Mouse (Mus musculus) CD4-positive helper T cell, adult 2 months (primary cell): ENCODE measurements around the gene Ppcs.

Experiments used
- DNase-seq: peaks from one replicate; pipeline ENCODE4 v3.0.0-alpha.2; 2012; ENCODE audit warnings: low read depth, missing footprints, low spot score

Gene Ppcs

GRCm38 (mm10) chr4:119422294-119422964 lies at the start of gene Ppcs, which contains the start of gene Zmynd12:
Gene Ppcs, minus strand, starts transcription at chr4:119422420.
Gene Zmynd12, plus strand, starts transcription at chr4:119422814.
- peak; percentile 93 for DNase-seq

- DNase-seq = no peak
These were observed 45.6 kb upstream of the Ppcs start for GRCm38 (mm10) chr4:119467720-119468380.

DNA sequence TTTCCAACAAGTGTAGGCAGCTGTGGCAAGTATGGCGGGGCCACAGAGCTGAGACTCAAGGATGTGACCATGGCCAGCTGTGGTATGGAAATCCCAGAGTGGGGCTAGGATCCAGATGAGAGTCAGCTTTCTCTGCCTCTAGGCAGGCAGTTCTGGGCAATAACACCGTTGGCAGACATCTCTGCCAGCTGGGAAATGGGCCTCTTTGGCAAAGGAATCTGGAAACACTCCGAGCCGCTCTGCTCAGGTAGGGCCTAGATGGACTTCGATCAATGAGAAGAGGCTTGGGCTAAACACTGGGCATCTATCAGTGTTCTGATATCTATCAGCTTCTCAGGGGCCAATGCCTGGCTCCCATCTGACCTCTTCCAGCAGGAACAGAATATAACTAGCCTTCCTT lies 43.6 kb upstream of the Ppcs start:
- no peak for DNase-seq

GRCm38 (mm10) chr4:119463756-119464419 lies 41.7 kb upstream of the Ppcs start:
- DNase-seq = peak; percentile 74

DNA sequence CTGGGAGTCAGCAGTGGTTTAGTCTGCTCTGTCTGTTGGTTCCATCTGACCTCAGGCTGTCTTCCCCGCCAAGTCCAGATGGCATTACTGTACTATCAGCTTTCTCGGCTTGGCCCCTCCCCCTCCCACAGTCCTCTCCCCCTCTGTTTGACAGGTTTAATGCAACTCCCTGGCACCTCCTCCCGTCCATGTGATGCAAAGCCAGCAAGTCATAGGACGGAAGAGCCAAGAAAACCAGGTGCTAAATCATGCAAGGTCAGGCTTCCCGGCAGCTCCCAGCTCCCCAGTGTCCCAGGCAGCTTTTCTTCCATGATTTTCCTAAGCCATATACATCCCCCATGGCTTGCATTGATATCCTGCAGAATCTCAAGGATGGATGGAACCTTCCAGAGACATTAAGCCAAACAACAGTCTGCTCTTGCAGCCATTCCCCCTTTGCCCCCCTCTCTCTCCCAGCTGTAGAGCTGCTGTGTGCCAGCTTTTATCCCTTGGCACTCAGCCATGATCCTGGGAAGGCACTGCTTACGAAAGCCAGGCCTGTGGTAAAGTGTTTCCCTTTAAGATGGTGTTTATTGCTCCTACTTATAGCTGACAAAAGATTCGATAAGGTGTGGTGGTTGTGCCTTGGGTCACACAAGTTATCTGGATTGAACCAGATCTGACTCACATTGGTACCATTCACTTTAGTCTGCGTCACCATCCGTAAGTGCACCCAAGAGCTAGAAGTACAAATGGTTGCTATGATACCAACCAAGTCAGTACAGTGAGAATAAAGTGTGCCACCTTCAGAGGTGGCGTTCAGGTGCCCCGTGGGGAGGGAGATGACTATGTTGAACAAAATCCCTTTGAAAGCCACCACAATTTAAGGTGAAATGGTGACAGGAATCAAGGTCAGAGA lies 40.9 kb upstream of the Ppcs start:
- peak; percentile 7 for DNase-seq

GRCm38 (mm10) chr4:119462457-119462856 lies 40.2 kb upstream of the Ppcs start:
- DNase-seq = no peak

DNA sequence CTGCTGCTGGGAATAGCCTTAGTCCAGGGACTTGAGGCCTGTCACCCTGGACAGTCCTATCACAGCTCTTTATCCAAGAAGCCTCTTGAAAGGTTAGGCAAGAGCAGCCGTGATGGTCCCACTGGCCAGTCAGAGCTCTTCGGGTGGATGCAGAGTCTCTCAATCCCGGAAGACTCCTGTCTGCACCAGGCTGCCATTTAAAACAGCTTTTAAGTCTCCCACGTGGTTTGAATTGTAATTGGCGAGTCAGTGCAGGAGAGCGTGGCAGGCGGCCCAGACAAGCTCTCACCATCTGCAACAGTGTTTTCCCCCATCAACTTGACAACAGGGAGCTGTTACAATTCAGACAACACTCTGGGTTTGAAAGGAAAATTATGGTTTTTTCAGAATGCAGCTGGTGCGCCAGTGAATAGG lies 38.5 kb upstream of the Ppcs start:
- DNase-seq = no peak

GRCm38 (mm10) chr4:119460296-119460695 lies 38.1 kb upstream of the Ppcs start:
- peak; percentile 8 for DNase-seq

DNA sequence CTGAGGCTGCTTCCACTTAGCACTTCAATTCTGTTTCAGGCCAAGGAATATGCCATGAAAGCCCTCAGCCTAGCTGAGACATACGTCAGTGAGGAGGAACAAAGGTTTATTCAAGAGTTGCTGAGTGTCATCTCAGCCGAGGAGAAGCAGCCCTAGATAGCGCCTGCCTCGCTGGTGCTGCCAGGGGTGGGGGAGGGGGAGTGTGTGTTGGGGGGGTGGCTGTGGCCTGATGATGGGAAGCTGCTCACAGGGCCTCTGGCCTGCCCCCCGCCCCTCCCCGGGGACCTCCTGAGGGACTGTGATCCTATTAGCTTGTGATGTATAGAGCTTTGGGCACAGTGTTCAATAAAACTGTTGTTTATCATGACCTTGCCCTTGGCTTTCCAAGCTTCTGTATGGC lies 31.3 kb upstream of the Ppcs start:
- no peak for DNase-seq

- no peak for DNase-seq
These were observed 30.9 kb upstream of the Ppcs start for GRCm38 (mm10) chr4:119453128-119453527.

GRCm38 (mm10) chr4:119450436-119450835 lies 28.2 kb upstream of the Ppcs start:
- DNase-seq = no peak

DNA sequence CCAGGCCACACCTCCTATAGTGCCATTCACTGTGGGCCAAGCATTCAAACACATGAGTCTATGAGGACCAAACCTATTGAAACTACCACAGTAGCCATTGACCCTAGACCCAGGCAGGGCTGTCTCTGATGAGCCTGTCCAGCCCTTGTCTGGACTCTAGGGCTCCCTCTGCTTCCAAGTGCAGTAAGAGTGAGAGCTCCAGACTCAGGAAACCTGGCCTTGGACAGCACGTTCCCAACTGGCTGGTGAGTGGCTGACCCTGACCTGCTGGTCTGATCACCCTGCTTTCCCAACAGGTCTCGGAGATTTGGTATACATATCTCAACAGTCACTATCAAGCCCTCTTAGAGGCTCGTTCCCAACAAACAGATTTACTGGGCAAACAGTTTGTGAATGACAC lies 25.6 kb upstream of the Ppcs start:
- no peak for DNase-seq

- DNase-seq = no peak
These were observed 25.0 kb upstream of the Ppcs start for GRCm38 (mm10) chr4:119447261-119447660.

DNA sequence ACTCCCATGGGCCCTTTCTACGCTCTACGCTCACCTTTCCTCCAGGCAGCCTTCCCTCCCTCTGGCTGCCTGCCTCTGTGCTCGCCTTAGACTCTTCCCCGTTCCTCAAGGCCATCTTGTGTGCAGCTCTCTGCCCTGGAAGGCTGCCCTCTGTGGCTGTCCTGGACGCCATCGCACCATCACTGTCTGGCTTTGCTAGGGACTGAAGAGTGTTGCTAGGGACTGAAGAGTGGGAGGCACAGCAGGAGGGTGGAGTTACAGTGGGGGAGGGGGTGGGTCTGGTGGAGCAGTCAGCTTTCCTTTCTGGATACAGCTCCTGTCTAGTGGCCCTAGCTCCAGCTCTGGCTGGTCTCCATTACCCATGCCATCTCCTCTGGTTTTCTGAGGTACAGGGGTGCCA lies 20.3 kb upstream of the Ppcs start:
- DNase-seq = no peak

DNA sequence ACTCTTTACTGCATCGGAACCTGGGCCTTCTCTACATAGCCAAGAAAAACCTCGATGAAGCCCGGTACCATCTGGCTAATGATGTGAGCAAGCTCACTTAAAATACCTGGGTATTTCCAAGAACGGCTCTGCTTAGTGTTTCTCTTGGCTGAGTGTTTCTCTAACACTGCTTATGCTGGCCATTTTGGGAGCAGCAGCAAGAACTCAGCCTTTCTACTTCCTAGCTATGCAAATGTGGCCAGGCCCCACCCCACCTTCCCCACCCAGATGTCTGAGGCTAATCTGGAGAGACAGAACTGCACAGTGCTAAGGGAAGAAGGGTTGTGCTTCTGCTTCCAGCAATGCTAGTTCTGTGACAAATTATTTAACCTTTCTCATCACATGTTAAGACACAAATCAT lies 19.6 kb upstream of the Ppcs start:
- DNase-seq = no peak

DNA sequence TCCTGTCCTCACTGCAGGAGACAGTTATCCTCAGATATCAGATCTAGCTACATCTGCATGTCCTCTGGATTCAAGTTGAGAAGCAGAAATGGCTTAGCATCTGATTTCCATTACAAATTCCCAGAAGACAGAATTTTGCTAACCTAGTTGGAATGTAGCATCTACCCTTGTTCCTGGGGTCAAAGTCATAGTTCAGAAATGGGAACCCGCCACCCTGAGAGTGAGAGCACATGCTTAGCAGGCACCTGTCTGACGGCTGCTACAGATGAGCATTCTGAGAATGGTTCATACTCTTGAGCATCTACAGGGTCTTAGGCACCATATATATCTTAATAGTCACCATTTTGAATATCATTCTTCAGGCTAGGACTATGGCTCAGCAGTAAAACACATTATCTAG lies 15.7 kb upstream of the Ppcs start:
- no peak for DNase-seq

DNA sequence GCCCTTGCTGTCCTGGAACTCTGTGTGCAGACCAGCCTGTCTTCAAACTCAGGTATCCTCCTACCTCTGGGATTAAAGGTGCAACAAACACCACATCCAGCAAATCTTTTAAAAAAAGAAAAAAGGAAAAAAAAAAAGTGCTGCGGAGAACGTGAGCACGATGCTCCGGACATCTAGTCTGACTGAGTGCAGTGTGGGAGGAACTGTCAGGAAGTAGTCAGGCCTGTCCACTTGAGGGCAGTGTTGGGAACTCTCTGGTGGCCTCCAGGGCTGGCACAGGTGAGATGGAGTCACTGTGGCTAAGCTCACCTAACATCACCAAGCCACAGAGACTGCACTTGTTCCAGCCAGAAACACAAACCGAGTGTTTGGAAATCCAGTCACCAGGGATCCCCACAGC lies 8.5 kb upstream of the Ppcs start:
- peak; percentile 52 for DNase-seq

GRCm38 (mm10) chr4:119427680-119428079 lies 5.5 kb upstream of the Ppcs start:
- DNase-seq = no peak

DNA sequence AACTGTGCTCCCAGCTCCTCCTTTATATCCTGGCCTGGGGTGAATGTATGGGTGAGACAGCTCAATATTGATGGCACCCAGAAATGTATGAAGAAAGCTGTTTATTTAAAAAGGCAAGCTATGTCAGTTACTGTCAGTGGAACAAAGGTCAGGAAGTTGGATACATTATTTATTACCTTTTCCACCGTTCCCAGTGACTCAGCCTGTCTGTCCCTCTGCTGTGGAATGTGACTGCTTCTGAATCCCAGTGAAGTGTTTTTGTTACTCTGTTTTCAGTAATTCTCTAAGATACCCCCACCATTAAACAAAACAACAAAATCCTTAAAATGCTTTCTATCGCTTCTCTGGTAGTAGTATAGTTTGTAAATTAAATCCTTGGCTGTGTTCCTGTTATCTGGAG lies 3.4 kb upstream of the Ppcs start:
- no peak for DNase-seq

GRCm38 (mm10) chr4:119425077-119425476 lies 2.9 kb upstream of the Ppcs start:
- DNase-seq = no peak

- DNase-seq = no peak
These were observed 313 bp downstream of the Ppcs start for GRCm38 (mm10) chr4:119421921-119422293.

DNA sequence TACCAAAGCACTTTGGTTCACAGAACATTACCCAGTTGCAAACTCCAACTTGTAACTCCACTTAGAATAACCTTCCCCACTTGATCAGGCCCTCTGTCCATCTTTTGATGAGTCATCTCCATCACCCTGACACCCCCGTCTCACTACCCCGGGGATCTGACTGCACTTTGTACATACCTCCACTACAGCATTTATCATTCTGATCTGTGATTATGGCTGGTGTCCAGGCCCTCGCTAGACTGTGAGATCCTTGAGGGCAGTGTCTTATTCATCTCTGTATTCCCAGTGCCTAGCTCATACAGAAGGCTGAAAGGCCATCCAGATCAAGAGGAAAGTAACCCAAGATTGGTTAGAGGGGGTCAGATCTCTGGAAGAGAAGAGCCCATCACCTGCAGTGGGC lies 1.0 kb downstream of the Ppcs start:
- DNase-seq = no peak
